Mouse (Mus musculus): ENCODE results near the gene Tbl3.

- TF ChIP-seq CTCF (IDR thresholded peaks at IDR 0.05; ENCODE audit: low read depth) (no peak), EP300 (IDR thresholded peaks at IDR 0.05; ENCODE audit: low read depth) (no peak)
These were observed 453 bp upstream of the Tbl3 start for GRCm38 (mm10) chr17:24707801-24708425.

Data from liver, embryonic 14.5 days (tissue).